Mouse (Mus musculus): ENCODE results near the gene Pced1a.

DNA sequence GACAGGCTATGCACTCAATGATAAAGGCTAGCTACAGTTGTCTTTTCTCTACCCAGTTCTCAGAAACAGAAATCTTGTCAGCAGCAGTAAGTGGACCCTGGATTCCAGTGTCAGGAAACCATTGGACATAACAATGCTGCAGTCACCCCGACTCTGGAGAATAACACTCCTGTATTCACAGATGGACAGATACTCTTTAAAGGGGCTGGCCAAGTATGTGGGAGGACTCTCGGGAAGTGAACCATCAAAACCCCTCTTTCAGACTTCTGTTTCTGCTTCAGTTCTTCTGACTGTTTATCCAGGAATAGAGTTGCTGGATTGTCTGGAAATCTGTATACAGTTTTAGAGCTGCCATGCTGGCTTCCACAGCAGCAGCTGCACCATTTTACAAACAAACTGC is 5.3 kb upstream of the Pced1a start:
- TF ChIP-seq CTCF (IDR thresholded peaks at IDR 0.05; ENCODE audit: borderline replicate concordance, insufficient read depth, low read depth, low read length) (no peak), POLR2A (IDR thresholded peaks at IDR 0.05; ENCODE audit: borderline replicate concordance, insufficient read depth, low read length) (no peak)

Data from cerebellum, adult 2 months (tissue).